Mouse (Mus musculus) liver, postnatal 0 days (tissue): ENCODE results near the gene Zbtb4.

Source experiments
- CTCF ChIP-seq: sonication (generic); IDR thresholded peaks from 2 replicates; pipeline ENCODE4 v1.5.1; 2016; ENCODE audit warnings: antibody characterized with exemption, low read depth
- EP300 ChIP-seq: IDR thresholded peaks from 2 replicates; pipeline ENCODE4 v1.6.1; 2016; ENCODE audit warnings: antibody characterized with exemption, low read depth, mild to moderate bottlenecking

GRCm38 (mm10) chr11:69789431-69789830, 23.7 kb downstream of the Zbtb4 start:
- TF ChIP-seq CTCF (no peak), EP300 (no peak)
